Mouse (Mus musculus) heart, embryonic 13.5 days (tissue): ENCODE results near the gene 1700001L19Rik. TPM values are rescaled to one million over a fixed set of nuclear protein-coding genes. Genes with fewer than 3 reads are reported as not detected.
A peak's percentile ranks its signal among the peaks of the same experiment; 100 is the strongest.

Experiments
- ATAC-seq: fragments of 200-750 bp; cut with Nextera tagmentation; 2 replicates; pipeline ENCODE4 v1.8.0; 2017; ENCODE audit warnings: moderate TSS enrichment; ENCODE audit not compliant: insufficient number of reproducible peaks, low FRiP score, low TSS enrichment; ENCODE audit errors: extremely low read depth
- H3K27ac ChIP-seq: fragments of 300-500 bp; sonication (generic); replicated peaks from 2 replicates; pipeline ENCODE4 v1.5.1; 2015; ENCODE audit warnings: moderate library complexity, mild to moderate bottlenecking, inconsistent platforms
- H3K27me3 ChIP-seq: fragments of 300-500 bp; sonication (generic); replicated peaks from 2 replicates; pipeline ENCODE4 v1.6.1; 2015; ENCODE audit warnings: mild to moderate bottlenecking, inconsistent platforms
- H3K36me3 ChIP-seq: fragments of 300-500 bp; sonication (generic); 2 replicates; pipeline ENCODE4 v1.6.1; 2015; ENCODE audit warnings: mild to moderate bottlenecking, inconsistent platforms
- H3K4me1 ChIP-seq: fragments of 300-500 bp; sonication (generic); 2 replicates; pipeline ENCODE4 v1.6.1; 2015; ENCODE audit warnings: inconsistent platforms
- H3K4me2 ChIP-seq: fragments of 300-500 bp; sonication (generic); 2 replicates; pipeline ENCODE4 v1.6.1; 2015; ENCODE audit warnings: inconsistent platforms, mild to moderate bottlenecking, moderate library complexity
- H3K4me3 ChIP-seq: fragments of 300-500 bp; sonication (generic); 2 replicates; pipeline ENCODE4 v1.5.1; 2015; ENCODE audit warnings: moderate library complexity, mild to moderate bottlenecking, inconsistent platforms
- H3K9ac ChIP-seq: fragments of 300-500 bp; sonication (generic); 2 replicates; pipeline ENCODE4 v1.6.1; 2015; ENCODE audit warnings: inconsistent platforms, mild to moderate bottlenecking, moderate library complexity
- H3K9me3 ChIP-seq: fragments of 300-500 bp; sonication (generic); 2 replicates; pipeline ENCODE4 v1.6.1; 2016; ENCODE audit warnings: inconsistent platforms
- WGBS: fragments of 180-500 bp; shearing (Covaris S2); methylation state at CpG from one replicate; pipeline ENCODE4 v1.1.7; 2015; ENCODE audit warnings: mixed read lengths; 5-methylcytosine and 5-hydroxymethylcytosine counted together
- polyA plus RNA-seq: library from polyadenylated mRNA; unstranded; fragments of >200 nt; fragmentation: Nextera tagmentation; extraction: Ambion mirVana; gene quantifications from 2 replicates; pipeline ENCODE4 v1.2.1, GENCODE M21; 2015

Gene 1700001L19Rik
- polyA plus RNA-seq, 1 experiment from 2014 or later: 0.29 TPM

DNA sequence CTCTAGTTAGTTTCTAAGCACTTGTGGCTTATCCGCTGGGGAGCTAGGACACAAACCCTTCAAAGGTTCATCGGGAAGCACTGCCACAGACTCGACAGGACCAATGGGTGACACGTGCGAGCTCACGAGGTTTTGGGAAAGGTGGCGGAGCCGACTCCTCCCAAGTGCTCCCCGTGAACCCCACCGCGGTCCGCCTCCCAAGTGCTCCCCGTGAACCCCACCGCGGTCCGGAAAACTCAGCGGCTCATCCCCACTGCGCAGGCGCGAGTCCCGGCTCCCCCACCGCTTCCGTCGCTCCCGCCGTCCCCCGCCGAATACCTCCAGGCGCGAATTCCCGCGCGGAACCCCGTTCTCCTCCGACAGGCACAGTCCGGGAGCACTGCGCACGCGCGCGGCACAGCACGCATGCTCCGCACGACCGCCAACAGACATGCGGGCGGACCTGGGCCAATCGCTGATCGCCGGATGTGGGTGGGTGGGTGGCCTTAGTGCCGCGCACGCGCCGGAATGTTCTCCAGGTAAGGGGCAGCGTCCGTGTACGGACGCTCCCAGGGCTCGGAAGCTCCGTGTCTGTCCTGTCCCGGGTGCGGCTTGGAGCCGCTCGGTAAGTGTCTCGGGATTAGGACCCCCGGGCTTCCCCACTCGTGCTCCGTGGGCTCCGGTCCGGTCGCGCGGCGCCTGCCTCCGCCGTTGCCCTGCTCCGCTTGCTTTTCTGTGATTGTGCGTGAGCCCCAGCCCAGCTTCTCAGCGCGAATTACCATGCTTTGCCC lies 15.3 kb upstream of the 1700001L19Rik start, which contains the start of the genes Mtrr and Fastkd3:
Gene Mtrr (minus strand): TSS at position 403 of the 770 bp plus-strand sequence.
Gene Fastkd3 (plus strand): TSS at position 488 of the 770 bp plus-strand sequence.
- Histone ChIP-seq H3K9me3 (no peaks in the 10 kb centered on the region), H3K4me2 (peak within 1 kb of the TSS; percentile 96), H3K9ac (peak within 1 kb of the TSS; percentile 90), H3K4me3 (peak within 1 kb of the TSS; percentile 84), H3K36me3 (peaks cover 57% of the 10 kb centered on the region), H3K27me3 (no peaks in the 10 kb centered on the region), H3K4me1 (peaks cover 25% of the 10 kb centered on the region), H3K27ac (peak within 1 kb of the TSS; percentile 85)
- peak; percentile 95 for ATAC-seq
- WGBS: under 1% methylated on average over 81 of the region's 81 CpGs

DNA sequence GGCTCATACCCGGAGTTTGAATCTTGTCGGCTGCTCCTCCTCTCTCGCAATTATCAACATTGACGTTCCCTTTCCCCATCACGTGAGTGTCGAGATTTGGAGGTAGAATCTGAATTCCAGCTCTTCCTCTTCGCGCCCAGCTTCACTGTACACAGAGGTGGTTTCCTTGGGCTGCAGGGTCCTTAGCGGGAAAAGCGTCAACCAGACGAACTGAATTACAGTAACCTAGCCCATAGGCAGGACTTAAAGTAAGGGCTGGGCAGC lies 14.8 kb upstream of the 1700001L19Rik start:
- WGBS: 1% methylated on average over 11 of the region's 11 CpGs
- peak; percentile 7; the same call in 1 of the 2 replicates for ATAC-seq
- peaks cover 57% of the 10 kb centered on the region for H3K36me3 ChIP-seq

DNA sequence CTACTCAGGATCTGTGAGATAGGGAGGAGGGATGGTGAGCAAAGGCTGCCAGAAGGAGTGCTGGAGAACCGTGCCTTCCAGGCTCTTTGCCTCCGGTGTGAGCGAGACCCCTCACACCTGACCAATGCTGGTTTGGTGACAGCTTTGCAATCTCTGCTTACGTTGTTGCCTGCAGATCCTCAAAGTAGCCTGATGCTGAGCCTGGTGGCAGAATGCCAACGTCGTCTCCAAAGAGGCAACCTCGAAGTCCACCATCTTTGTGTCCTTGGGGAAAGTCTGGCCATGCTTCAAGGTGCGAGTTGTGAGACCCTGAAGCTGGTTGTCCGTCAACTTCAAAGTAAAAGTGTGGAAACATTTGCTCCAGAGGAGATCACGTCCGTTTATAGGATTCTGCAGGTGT lies 13.3 kb upstream of the 1700001L19Rik start:
- no peaks in the 10 kb centered on the region for H3K9me3 ChIP-seq
- H3K4me1 ChIP-seq: peaks cover 25% of the 10 kb centered on the region
- no peak overlapping the region for H3K4me2 ChIP-seq
- WGBS: 90% methylated on average over 11 of the region's 11 CpGs
- H3K9ac ChIP-seq: no peak overlapping the region
- peaks cover 57% of the 10 kb centered on the region for H3K36me3 ChIP-seq
- no peak overlapping the region for H3K27ac ChIP-seq
- H3K4me3 ChIP-seq: no peak overlapping the region
- H3K27me3 ChIP-seq: no peaks in the 10 kb centered on the region
- no peak for ATAC-seq

More for the DNA sequence above, 14.8 kb upstream of the 1700001L19Rik start:
- Histone ChIP-seq H3K9ac (peak overlapping the region; percentile 90), H3K27me3 (no peaks in the 10 kb centered on the region), H3K4me1 (peaks cover 25% of the 10 kb centered on the region), H3K27ac (peak overlapping the region; percentile 73), H3K9me3 (no peaks in the 10 kb centered on the region), H3K4me3 (peak overlapping the region; percentile 84), H3K4me2 (peak overlapping the region; percentile 96)

DNA sequence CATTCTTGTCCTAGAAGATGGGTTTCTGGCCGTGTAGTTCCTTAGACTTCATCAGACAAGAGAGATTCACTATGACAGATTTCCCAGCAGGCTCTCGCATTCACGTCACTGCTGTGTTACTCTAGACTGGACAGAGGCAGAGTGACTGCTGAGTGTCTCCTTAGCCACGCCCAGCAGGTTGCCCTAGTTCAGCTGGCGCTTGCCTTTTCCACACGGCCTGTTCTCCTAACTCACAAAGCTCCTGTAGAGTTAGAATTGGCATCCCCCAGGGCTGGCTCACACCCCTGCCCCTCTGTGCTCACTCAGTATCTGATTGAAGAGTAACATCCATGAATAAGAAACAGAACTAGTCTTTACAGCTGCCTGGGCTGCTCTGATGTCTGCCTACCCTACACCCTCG lies 11.8 kb upstream of the 1700001L19Rik start:
- no peaks in the 10 kb centered on the region for H3K27me3 ChIP-seq
- H3K9me3 ChIP-seq: no peaks in the 10 kb centered on the region
- H3K36me3 ChIP-seq: peaks cover 69% of the 10 kb centered on the region
- ATAC-seq: no peak
- H3K4me2 ChIP-seq: no peak overlapping the region
- H3K27ac ChIP-seq: no peak overlapping the region
- no peak overlapping the region for H3K9ac ChIP-seq
- peaks cover 22% of the 10 kb centered on the region for H3K4me1 ChIP-seq
- no peak overlapping the region for H3K4me3 ChIP-seq
- 80% methylated on average over 7 of the region's 7 CpGs for WGBS

DNA sequence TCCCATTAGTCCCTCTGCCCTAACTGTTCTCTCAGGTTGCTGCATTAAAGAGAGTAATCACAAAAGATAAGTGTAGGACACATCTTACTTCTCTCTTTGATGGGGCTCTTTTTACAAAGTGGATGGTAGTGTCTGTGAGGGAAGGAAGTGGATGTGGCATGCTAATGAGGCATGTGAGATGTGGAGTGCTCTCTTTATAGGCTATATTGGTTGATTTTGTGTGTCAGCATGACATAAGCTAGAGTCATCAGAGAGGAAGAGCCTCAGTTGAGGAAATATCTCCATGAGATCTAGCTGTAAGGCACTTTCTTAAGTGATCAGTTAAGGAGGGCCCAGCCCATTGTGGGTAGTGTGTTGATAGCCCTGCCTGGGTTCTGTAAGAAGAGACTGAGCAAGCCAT lies 8.9 kb upstream of the 1700001L19Rik start:
- H3K27ac ChIP-seq: no peak overlapping the region
- peaks cover 98% of the 10 kb centered on the region for H3K36me3 ChIP-seq
- H3K9ac ChIP-seq: no peak overlapping the region
- no peaks in the 10 kb centered on the region for H3K9me3 ChIP-seq
- H3K27me3 ChIP-seq: no peaks in the 10 kb centered on the region
- H3K4me3 ChIP-seq: no peak overlapping the region
- ATAC-seq: no peak
- no peak overlapping the region for H3K4me2 ChIP-seq
- peaks cover 6% of the 10 kb centered on the region; the same call in 1 of the 2 replicates for H3K4me1 ChIP-seq

DNA sequence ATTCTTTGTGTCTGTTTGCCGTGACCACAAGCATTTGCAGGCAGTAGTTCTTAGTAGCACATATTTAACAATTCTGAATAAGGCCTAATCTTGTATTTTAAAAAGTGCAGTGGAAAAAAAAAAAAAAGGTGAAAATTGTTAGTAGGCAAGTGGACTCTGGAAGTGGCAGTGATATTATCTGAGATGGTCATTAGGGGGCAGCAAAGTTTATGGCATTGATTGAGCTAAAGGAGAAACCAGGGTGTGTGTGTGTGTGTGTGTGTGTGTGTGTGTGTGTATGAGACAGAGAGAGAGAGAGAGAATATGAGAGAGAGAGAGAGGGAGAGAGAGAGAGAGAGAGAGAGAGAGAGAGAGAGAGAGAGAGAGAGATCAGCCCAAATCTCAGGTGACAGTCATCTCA lies 3.4 kb upstream of the 1700001L19Rik start:
- Histone ChIP-seq H3K27ac (no peak overlapping the region), H3K9ac (no peak overlapping the region), H3K4me3 (no peak overlapping the region), H3K4me1 (no peaks in the 10 kb centered on the region), H3K9me3 (no peaks in the 10 kb centered on the region), H3K4me2 (no peak overlapping the region), H3K36me3 (peaks cover 50% of the 10 kb centered on the region), H3K27me3 (peaks cover 11% of the 10 kb centered on the region; the same call in 1 of the 2 replicates)
- WGBS: 55% methylated on average over 1 of the region's 1 CpGs
- no peak for ATAC-seq

DNA sequence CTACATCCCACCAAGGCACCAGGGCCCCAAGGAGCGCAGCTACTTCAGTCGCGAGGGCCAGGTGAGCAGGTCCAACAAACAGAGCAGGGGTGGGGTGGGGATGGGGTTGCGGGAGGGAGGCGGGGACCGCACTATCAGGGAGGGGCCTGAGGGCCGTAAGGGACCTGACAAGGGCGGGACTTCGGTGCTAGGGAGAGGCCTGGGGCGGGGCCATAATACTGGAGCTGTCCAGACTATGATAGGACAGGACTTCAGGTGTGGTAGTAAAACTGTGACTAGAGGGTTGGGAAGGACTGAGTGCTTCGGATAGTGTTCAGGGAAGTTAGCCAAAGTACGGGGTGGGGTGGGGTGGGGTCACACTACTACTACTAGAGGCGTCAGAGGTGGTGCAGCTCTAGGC lies 446 bp downstream of the 1700001L19Rik start:
- Histone ChIP-seq H3K9ac (no peak overlapping the region), H3K4me3 (peak overlapping the region; percentile 16; the same call in 1 of the 2 replicates), H3K9me3 (no peaks in the 10 kb centered on the region), H3K4me1 (peaks cover 9% of the 10 kb centered on the region), H3K36me3 (peaks cover 12% of the 10 kb centered on the region), H3K27ac (no peak overlapping the region), H3K27me3 (peaks cover 11% of the 10 kb centered on the region; the same call in 1 of the 2 replicates), H3K4me2 (peak overlapping the region; percentile 48)
- ATAC-seq: no peak
- 11% methylated on average over 13 of the region's 13 CpGs for WGBS

DNA sequence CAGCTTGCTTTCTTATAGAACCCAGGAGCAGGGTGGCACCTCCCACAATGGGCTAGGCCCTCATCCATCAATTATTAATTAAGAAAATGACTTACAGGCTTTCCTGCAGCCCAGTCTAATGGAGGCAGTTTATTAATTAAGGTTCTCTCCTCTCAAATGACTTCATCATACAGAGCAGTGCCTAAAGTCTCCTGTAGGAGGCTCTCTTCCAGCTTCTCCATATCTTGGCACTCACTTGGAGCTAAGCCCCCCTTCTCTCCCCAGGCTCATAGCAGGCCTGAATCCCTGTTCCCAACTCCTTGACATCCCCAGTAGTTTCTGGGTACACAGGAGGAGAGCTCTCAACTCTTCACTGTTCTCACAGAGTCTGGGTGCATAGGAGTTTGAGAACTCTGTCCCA lies 1.7 kb downstream of the 1700001L19Rik start:
- H3K27me3 ChIP-seq: peaks cover 11% of the 10 kb centered on the region; the same call in 1 of the 2 replicates
- ATAC-seq: no peak

DNA sequence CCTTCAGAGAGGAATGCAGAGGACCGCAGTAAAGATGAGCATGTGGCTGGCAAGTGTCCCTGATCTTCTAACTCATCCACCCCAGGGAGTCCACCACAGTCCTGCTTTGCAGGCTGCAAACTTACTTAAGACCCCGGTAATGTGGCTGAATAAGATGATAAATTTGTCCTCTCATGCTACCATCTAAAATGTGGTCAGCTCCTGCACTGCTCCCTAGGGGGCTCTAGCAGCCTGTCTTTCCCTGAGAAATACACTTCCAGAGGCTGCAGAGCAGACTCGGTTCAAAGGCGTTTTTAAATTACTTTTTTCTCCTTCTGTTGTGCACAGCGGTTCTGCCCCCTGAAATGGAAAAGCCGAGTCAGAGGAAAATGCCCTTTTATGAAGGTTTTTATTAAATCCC lies 4.0 kb downstream of the 1700001L19Rik start:
- Histone ChIP-seq H3K4me3 (no peak overlapping the region), H3K36me3 (no peaks in the 10 kb centered on the region), H3K9ac (0 out of 2 replicates have a peak overlapping the region, but pooled peaks have one; percentile 28), H3K27ac (no peak overlapping the region), H3K27me3 (peaks cover 11% of the 10 kb centered on the region; the same call in 1 of the 2 replicates), H3K9me3 (no peaks in the 10 kb centered on the region), H3K4me1 (peaks cover 14% of the 10 kb centered on the region), H3K4me2 (0 out of 2 replicates have a peak overlapping the region, but pooled peaks have one; percentile 6)
- 23% methylated on average over 6 of the region's 6 CpGs for WGBS
- no peak for ATAC-seq

More for the DNA sequence above, 1.7 kb downstream of the 1700001L19Rik start:
- Histone ChIP-seq H3K4me3 (no peak overlapping the region), H3K4me1 (peaks cover 9% of the 10 kb centered on the region), H3K4me2 (no peak overlapping the region), H3K36me3 (peaks cover 5% of the 10 kb centered on the region; the same call in 1 of the 2 replicates), H3K27ac (no peak overlapping the region), H3K9ac (no peak overlapping the region), H3K9me3 (no peaks in the 10 kb centered on the region)

DNA sequence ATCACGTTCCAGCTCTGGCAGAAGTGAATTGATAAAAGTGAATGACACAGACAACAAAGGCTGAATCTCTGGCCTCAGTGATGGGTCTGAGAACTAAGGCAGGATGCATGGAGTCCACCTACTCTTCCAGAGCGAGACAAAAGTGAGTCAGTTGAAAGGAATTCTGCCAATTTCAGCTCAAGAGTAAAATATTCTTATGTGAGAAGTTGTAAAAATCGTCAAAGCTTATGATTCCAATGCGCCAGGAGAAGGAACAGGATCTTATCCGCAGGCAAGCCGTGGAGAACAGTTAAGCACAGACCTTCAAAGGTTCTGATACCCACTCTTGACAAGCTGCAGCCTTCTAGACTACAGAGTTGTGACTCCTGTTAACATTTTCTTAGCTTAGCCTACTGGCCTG lies 5.9 kb downstream of the 1700001L19Rik start:
- 63% methylated on average over 6 of the region's 6 CpGs for WGBS
- no peaks in the 10 kb centered on the region for H3K27me3 ChIP-seq

DNA sequence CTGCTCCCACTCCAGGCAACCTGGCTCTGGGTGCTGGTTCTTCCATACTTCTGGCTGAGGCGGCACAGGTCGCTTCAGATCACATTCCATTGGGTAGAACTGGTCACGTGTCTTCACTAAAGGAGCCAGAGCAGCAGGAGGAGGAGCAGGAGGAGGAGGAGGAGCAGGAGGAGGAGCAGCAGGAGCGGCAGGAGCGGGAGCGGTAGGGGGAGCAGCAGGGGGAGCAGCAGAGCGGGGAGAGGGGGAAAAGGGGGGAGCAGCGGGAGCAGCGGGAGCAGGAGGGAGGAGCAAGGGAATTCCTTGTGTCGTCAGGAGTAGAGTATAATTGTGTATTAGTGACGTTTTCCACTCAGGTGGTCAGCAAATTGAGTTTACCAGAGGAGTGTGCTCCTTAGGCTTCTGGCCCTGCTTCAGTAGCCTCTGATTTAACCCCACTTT lies 8.5 kb downstream of the 1700001L19Rik start:
- Histone ChIP-seq H3K27ac (no peak overlapping the region), H3K4me2 (peak overlapping the region; percentile 66), H3K4me3 (peak overlapping the region; percentile 40), H3K9ac (no peak overlapping the region; the same call in 1 of the 2 replicates), H3K36me3 (no peaks in the 10 kb centered on the region), H3K27me3 (no peaks in the 10 kb centered on the region), H3K4me1 (peaks cover 23% of the 10 kb centered on the region), H3K9me3 (no peaks in the 10 kb centered on the region)
- 4% methylated on average over 11 of the region's 11 CpGs for WGBS
- ATAC-seq: 0 out of 2 replicates have a peak, but pooled peaks have one; percentile 55

More for the DNA sequence above, 5.9 kb downstream of the 1700001L19Rik start:
- Histone ChIP-seq H3K4me1 (peaks cover 21% of the 10 kb centered on the region), H3K9ac (no peak overlapping the region), H3K4me2 (no peak overlapping the region), H3K27ac (no peak overlapping the region), H3K36me3 (no peaks in the 10 kb centered on the region), H3K9me3 (no peaks in the 10 kb centered on the region), H3K4me3 (no peak overlapping the region)
- no peak for ATAC-seq
